Mouse (Mus musculus) layer of hippocampus, postnatal 14 days (tissue): ENCODE data around the gene Ssu2. TPM values are rescaled to one million over a fixed set of nuclear protein-coding genes. Genes with fewer than 3 reads are reported as not detected.

Experiments
- DNase-seq, 2 experiments: peaks; one replicate each; pipeline ENCODE4 v3.0.0; 2021 to 2022; ENCODE audit warnings: low spot score in 2 of 2, mixed read lengths in 1 of 2
- total RNA-seq, 2 experiments: library from RNA; stranded (reverse); gene quantifications; 2 replicates each; pipeline ENCODE4 v1.2.3; 2021

Ssu2 gene
- total RNA-seq, 2 experiments from 2014 or later: 0.38 to 0.65 TPM

GRCm38 (mm10) chr6:112350452-112350851 lies 37.4 kb downstream of the Ssu2 start:
- no peak for DNase-seq

GRCm38 (mm10) chr6:112339016-112339415 lies 48.8 kb downstream of the Ssu2 start:
- no peak for DNase-seq

GRCm38 (mm10) chr6:112337667-112338066 lies 50.2 kb downstream of the Ssu2 start:
- DNase-seq: no peak

GRCm38 (mm10) chr6:112333930-112334329 lies 53.9 kb downstream of the Ssu2 start:
- no peak for DNase-seq

- no peak for DNase-seq
Measured at GRCm38 (mm10) chr6:112331223-112331598, 56.6 kb downstream of the Ssu2 start.

DNA sequence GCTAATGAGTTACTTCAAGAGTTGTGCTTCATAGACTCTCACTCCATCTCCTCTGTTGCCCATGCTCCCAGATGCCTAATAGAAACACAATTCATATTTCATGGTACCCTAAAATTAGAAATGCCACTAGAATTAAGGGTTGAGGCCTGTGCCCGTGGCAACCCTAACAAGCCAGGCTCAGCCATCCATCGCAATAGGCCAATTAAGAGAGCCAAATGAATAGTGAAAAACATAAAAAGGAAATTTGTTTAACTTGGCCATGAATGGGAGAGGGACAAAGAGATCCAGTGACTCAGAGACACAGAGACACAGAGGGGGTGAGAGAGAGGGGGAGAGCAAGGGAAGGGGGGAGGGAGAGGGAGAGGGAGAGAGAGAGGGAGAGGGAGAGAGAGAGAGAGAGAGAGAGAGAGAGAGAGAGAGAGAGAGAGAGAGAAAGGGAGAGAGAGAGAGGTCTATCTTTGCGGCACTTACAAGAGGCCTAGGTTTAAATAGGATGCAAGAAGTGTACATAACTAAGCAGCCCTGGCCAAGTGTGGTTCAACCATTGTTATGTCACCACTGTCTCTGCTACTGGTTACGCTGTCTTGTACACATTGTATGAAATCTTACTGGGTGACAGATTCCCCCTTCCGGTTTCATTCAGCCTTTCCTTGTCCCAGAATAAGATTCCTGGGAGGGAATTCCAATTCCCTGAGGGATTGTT lies 57.2 kb downstream of the Ssu2 start:
- peak in 1 of 2 experiments; percentile 8 for DNase-seq

DNA sequence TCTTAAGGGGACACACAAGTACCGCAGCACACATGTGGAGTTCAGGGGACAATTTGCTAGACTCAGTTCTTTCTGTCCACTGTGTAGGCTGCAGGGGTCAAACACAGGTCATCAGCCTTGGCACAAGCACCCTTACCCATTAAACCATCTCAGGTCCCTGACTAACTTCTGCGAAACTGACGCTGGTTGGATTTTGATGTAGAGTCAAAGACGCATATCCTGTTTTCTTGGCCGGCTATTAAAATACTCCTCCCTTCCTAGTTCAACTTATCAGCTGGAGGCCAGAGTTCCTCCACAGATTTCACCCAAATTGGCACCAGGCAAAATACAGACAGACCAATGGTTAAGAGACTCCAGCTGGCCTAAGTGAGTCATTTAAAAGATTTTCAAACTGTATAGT lies 60.0 kb downstream of the Ssu2 start:
- DNase-seq: no peak

DNA sequence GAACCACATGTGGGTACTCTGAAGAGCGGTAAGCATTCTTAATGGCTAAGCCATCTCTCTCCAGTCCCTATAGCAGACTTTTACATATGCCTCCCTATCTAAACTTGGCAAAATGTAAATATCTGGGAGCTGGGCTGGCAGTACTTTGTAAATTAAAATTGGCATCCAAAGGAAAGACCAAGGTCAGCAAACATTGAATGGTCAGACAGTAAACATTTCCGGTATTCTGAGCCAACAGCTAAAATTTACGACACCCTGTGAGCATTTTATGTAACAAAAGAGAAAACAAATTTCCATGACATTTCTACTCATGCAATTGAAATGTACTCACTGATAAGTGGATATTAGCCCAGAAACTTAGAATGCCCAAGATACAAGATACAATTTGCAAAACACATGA lies 62.6 kb downstream of the Ssu2 start:
- DNase-seq: no peak

GRCm38 (mm10) chr6:112322916-112323315 lies 64.9 kb downstream of the Ssu2 start:
- DNase-seq: no peak

GRCm38 (mm10) chr6:112320679-112321078 lies 67.1 kb downstream of the Ssu2 start:
- DNase-seq: peak in 1 of 2 experiments; percentile 13

- DNase-seq: no peak
Measured at GRCm38 (mm10) chr6:112319449-112319848, 68.4 kb downstream of the Ssu2 start.

DNA sequence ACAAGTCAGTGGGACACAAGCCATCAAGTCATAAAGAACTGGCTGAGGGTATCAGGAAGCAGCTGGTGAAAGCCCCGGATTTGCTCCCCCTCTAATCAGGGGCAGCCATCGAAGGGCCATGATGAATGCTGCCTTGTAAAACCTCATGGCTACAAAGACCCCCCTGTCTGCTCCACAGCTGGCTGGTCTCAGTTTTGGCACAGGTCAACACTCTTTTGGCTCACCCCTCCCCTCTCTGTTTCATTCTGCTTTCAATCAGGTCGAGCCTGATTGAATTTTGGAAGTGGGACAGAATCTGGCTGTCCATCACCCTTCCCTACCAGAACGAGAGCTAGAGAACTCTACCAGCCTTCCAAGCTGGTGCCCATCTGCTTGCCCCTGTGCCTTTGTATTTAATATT lies 76.4 kb downstream of the Ssu2 start:
- peak; percentile 44 to 58 for DNase-seq

- no peak for DNase-seq
Measured at GRCm38 (mm10) chr6:112309330-112309938, 78.4 kb downstream of the Ssu2 start.

Other genes with a start within 250 kb of the Ssu2 start
- 1 to 10 TPM; 5.4 to 6.0 TPM for gene Lmcd1, start 114.3 kb downstream of the Ssu2 start, total RNA-seq
- gene Cav3, start 71.5 kb upstream of the Ssu2 start, total RNA-seq: under 1 TPM; 0.55 to 0.94 TPM
- gene Oxtr, start 101.9 kb upstream of the Ssu2 start, total RNA-seq: 10 to 100 TPM in 1 of 2 experiments, 1 to 10 TPM in 1; 8.2 to 10.7 TPM